Mouse (Mus musculus): ENCODE measurements at regions not wholly inside any gene's neighbourhood (a gene's known extent, or its start where the extent isn't known, plus 50 kb on each side); places are given as distances from the start of the nearest gene placed in this dataset.

DNA sequence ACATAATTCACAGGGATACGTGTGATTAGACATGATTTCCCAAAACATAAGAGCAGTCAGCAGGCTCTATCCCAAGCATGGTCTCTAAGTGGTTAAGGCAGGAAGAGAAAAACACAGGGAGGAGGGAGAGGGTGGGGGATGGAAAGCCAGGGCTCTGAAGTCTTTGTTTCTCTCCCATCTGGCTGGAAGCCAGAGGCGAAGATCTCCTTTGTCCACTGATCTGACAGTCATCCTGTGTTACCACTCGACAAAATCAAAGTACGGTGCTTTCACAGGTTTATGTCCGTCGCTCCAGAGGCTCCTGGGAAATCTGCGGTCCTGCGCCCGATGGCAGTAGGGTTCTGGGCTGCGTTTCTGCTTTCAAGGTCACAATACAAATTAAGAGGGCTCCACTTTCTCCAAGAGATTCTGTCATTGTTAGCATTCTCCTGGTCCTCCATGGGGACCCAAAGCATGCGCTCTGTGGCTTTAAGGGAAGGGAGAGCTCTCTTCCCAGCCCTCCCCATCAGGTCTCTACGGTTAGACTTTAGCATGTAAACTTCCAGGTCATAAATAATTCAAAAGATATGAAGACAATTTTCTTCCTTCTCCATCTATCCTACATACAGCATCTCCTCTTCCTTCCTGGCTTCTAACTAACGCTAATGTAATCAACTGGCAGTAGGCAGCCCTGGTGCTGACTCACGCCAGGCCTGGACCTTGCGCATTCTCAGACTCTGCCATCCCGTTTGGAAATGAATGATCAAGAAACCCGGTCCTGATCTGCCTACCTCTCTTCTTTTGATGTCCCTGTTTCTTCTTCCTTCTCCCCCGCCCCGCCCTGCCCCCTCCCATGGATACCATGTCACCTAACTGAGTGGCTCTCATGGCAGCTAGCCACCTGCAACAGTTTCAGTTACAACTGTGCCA is 102.0 kb upstream of the Klf7 start:
- TF ChIP-seq FLI1 (IDR thresholded peaks at IDR 0.05; ENCODE audit: low read length) (no peak), GATA1 (IDR thresholded peaks at IDR 0.05; ENCODE audit: borderline replicate concordance, low read length) (no peak)
